Mouse (Mus musculus) frontal cortex, postnatal 14 days (tissue): ENCODE results near the gene Cfl2.
A peak's percentile ranks its signal among the peaks of the same experiment; 100 is the strongest.

ENCODE experiments used
- DNase-seq, 2 experiments: peaks; one replicate each; pipeline ENCODE4 v3.0.0; 2022; ENCODE audit warnings: low spot score in 2 of 2

Cfl2 gene

DNA sequence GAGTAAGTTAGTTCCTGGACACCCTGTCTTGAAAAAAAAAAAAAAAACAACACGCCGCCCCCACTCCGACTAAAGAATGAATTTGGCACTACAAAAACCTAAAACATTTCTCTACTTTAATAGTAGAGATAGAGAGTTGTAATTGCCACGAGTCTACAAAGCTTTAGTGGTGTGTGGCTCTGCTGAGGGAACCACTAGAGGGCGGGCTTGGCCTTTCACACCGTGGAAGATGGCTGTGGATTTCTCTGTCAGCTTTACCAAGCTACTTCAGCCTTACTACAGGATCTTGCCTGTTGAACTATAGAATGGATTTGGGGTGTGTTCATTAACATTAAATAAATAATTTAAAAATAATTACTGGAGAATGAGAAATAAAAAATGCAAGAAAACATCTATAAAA, 32.1 kb downstream of the Cfl2 start:
- peak; percentile 54 to 80 for DNase-seq

DNA sequence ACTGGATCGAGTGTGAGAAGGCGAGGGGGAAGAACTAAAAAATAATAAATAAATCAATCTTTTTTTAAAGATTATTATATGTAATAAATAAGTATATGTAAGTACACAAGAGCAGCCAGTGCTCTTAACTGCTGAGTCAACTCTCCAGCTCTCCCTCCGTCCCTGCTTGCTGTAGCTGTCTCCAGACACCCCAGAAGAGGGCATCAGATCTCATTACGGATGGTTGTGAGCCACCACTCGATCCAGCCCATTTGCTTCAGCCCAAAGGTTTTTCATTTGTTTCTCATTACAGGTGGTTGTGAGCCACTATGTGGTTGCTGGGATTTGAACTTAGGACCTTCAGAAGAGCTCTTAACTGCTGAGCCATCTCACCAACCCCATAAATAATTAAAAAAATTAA, 32.8 kb downstream of the Cfl2 start:
- no peak for DNase-seq

GRCm38 (mm10) chr12:54828043-54828442, 34.6 kb downstream of the Cfl2 start:
- DNase-seq = no peak

DNA sequence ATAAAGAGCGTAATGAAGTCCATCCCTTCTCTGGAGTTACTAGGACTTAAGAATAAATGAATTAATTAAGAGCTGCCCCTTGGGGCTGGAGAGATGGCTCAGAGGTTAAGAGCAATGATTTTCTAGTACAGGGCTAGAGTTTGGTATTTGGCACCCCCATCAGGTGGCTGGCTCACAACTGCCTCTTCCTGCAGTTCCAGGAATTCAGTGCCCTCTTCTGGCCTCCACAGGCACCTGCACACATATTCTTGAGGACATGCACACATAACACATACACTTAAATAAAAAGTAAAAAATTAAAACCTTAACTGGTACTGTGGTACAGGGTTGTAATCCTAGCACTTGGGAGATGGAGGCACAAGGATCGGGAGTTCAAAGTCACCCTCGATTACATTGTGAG, 37.5 kb downstream of the Cfl2 start:
- DNase-seq = no peak

DNA sequence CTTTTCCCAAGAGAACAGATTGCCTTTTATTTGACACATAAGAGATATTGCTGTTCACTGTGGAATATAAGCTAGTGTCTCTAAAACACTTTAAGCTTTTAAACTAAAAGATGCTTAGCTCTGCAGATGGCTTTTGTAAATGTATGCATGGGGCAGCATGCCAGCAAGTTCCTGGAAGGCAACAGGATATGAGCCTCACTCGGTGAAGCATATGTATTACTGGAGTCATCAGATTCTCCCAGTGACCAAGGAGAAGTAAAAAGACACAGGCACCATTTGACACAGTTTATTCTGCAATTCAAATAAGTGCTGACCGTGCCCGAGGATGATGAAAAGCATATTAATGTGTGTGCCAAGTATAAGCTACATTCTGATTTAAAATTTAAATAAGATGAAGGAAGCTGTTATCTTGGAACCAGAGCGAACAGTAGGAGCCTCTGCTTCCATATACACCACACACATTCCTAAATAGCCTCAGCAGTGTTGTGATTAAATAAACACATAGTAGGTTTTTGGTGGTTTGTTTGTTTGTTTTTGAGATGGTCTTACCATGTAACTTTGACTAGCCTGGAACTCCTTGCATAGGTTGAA, 39.7 kb downstream of the Cfl2 start:
- DNase-seq = peak; percentile 54 to 68

GRCm38 (mm10) chr12:54820684-54821161, 42.0 kb downstream of the Cfl2 start:
- DNase-seq = no peak

GRCm38 (mm10) chr12:54819181-54819935, 43.3 kb downstream of the Cfl2 start:
- no peak for DNase-seq

DNA sequence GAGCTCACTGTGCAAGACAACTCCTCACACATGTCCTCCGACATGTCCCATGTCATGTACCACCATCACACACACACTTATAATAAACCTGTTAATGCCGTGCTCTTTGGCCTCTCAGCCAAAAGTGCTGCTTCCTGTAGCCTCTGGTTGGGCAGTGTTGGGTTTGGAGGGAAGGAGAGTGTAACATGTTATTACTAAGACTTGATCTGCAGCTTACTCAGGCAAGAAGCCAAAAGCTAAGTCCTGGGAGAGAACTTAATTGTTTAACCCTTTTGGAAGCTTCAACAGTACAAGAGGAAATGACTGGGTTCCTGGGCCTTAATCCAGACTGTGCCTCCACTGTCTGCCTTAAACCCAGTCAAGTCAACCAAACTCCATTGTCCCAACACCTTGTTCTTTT, 52.5 kb downstream of the Cfl2 start:
- DNase-seq = no peak
